Mouse (Mus musculus): ENCODE data around the gene Mfsd6l. TPM values are rescaled to one million over a fixed set of nuclear protein-coding genes. Genes with fewer than 3 reads are reported as not detected.

Mfsd6l gene
- total and polyA plus RNA-seq, 3 experiments = 0.04 TPM; not detected in 2

DNA sequence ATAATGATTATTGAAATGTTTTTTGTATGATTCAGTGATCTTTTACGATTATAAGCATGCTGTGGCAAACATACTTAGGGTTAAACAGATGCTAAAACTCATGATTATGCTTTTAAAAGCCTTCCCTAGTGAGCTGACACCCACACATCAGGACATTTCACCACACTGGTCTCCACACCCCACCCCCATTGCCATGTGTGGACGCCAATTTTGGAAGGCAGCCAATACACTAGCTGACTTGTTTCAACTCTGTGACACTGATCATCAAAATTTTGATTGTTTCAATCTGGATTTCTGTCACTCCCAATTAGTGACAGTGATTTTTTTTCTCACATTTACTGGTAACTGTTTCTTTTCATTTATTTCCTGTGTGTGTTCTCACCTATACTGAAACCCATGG, 8.5 kb upstream of the Mfsd6l start:
- Histone ChIP-seq H3K4me1 (ENCODE audit: control insufficient read depth in 1 of 2, insufficient read depth in 2 of 2, low read length in 2 of 2) (no peaks in the 10 kb centered on the region), H3K4me3 (ENCODE audit: control insufficient read depth in 1 of 2, insufficient read depth in 1 of 2, low read depth in 2 of 2, low read length in 2 of 2) (no peak overlapping the region), H3K27me3 (ENCODE audit: control insufficient read depth in 1 of 2, insufficient read depth in 2 of 2, low read length in 2 of 2) (peaks cover 0 to 2% of the 10 kb centered on the region in 2 experiments; a peak in 1 of 4 replicates), H3K9me3 (replicated peaks; ENCODE audit: insufficient read depth, low read length) (no peaks in the 10 kb centered on the region), H3K27ac (ENCODE audit: control insufficient read depth, low read depth, low read length) (no peak overlapping the region), H3K79me2 (ENCODE audit: control insufficient read depth, insufficient read depth, low read length, poor library complexity) (no peaks in the 10 kb centered on the region), H3K36me3 (ENCODE audit: control insufficient read depth in 1 of 2, insufficient read depth in 2 of 2, low read length in 2 of 2) (no peaks in the 10 kb centered on the region), H3K9ac (ENCODE audit: control insufficient read depth, low read depth, low read length, poor library complexity, severe bottlenecking) (no peak overlapping the region)
- TF ChIP-seq ZKSCAN1 (IDR thresholded peaks at IDR 0.05; ENCODE audit: low read depth, low read length) (no peak), NELFE (IDR thresholded peaks at IDR 0.05; ENCODE audit: low read depth, low read length) (no peak), KAT2A (conservative IDR thresholded peaks at IDR 0.05; ENCODE audit: low read depth, low read length) (no peak), GATA1 (IDR thresholded peaks at IDR 0.05; ENCODE audit: low read depth, low read length) (no peak), TCF12 (IDR thresholded peaks at IDR 0.05; ENCODE audit: low read depth, low read length) (no peak), MEF2A (IDR thresholded peaks at IDR 0.05; ENCODE audit: extremely low read depth, insufficient replicate concordance, low read depth, low read length, poor library complexity, severe bottlenecking) (no peak), MAFK (IDR thresholded peaks at IDR 0.05; ENCODE audit: borderline replicate concordance, low read depth, low read length) (no peak), MYC (IDR thresholded peaks at IDR 0.05; ENCODE audit: low read depth, low read length) (no peak), UBTF (IDR thresholded peaks at IDR 0.05; ENCODE audit: borderline replicate concordance, insufficient read depth, low read depth, low read length) (no peak), GABPA (IDR thresholded peaks at IDR 0.05; ENCODE audit: low read depth, low read length) (no peak), MYB (IDR thresholded peaks at IDR 0.05; ENCODE audit: low read depth, low read length) (no peak), POLR2A (IDR thresholded peaks at IDR 0.05; ENCODE audit: control insufficient read depth in 1 of 2, insufficient read depth in 1 of 2, low read depth in 1 of 2, low read length in 2 of 2, poor library complexity in 1 of 2) (no peak)
- no peak for DNase-seq (ENCODE audit: low read depth, low spot score)

DNA sequence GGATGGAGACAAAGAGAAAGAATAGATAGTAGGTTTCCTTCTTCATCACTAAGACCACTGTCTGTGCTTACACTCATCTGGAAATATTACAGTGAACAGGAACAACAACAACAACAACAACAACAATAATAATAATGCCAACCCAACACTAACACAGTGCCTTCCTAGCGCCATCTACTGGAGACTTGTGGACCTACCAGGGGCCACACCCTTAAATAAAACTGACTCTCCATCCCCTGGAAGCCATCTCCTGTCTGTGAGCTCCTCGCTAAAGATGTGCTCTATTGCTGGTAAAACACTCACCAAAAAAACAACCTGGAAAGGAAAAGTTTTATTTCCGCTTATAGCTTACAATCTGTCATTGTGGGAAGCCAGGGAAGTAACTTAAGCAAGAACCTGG, 6.4 kb upstream of the Mfsd6l start:
- Histone ChIP-seq H3K9ac (ENCODE audit: control insufficient read depth, low read depth, low read length, poor library complexity, severe bottlenecking) (no peak overlapping the region), H3K27ac (ENCODE audit: control insufficient read depth, low read depth, low read length) (no peak overlapping the region), H3K36me3 (ENCODE audit: control insufficient read depth in 1 of 2, insufficient read depth in 2 of 2, low read length in 2 of 2) (no peaks in the 10 kb centered on the region), H3K79me2 (ENCODE audit: control insufficient read depth, insufficient read depth, low read length, poor library complexity) (no peaks in the 10 kb centered on the region), H3K27me3 (ENCODE audit: control insufficient read depth in 1 of 2, insufficient read depth in 2 of 2, low read length in 2 of 2) (no peaks in the 10 kb centered on the region), H3K9me3 (replicated peaks; ENCODE audit: insufficient read depth, low read length) (no peaks in the 10 kb centered on the region), H3K4me3 (ENCODE audit: control insufficient read depth in 1 of 2, insufficient read depth in 1 of 2, low read depth in 2 of 2, low read length in 2 of 2) (no peak overlapping the region), H3K4me1 (ENCODE audit: control insufficient read depth in 1 of 2, insufficient read depth in 2 of 2, low read length in 2 of 2) (no peaks in the 10 kb centered on the region)
- TF ChIP-seq GATA1 (IDR thresholded peaks at IDR 0.05; ENCODE audit: low read depth, low read length) (no peak), UBTF (IDR thresholded peaks at IDR 0.05; ENCODE audit: borderline replicate concordance, insufficient read depth, low read depth, low read length) (no peak), CHD1 (IDR thresholded peaks at IDR 0.05; ENCODE audit: low read depth, low read length) (no peak), POLR2AphosphoS2 (IDR thresholded peaks at IDR 0.05; ENCODE audit: low read length) (no peak), USF1 (IDR thresholded peaks at IDR 0.05; ENCODE audit: low read depth, low read length) (no peak), NRF1 (IDR thresholded peaks at IDR 0.05; ENCODE audit: insufficient read depth, low read depth, low read length, poor library complexity, severe bottlenecking) (no peak), BHLHE40 (IDR thresholded peaks at IDR 0.05; ENCODE audit: borderline replicate concordance, low read depth, low read length) (peak; percentile 6; the same call in 1 of the 2 replicates), TCF12 (IDR thresholded peaks at IDR 0.05; ENCODE audit: low read depth, low read length) (no peak), POLR2AphosphoS5 (IDR thresholded peaks at IDR 0.05; ENCODE audit: borderline replicate concordance, low read depth, low read length) (no peak), ELF1 (IDR thresholded peaks at IDR 0.05; ENCODE audit: low read depth, low read length) (no peak), MAZ (IDR thresholded peaks at IDR 0.05; ENCODE audit: low read depth, low read length) (no peak), TAL1 (IDR thresholded peaks at IDR 0.05; ENCODE audit: low read length) (no peak), RAD21 (IDR thresholded peaks at IDR 0.05; ENCODE audit: low read depth, low read length) (peak; percentile 87), SMC3 (IDR thresholded peaks at IDR 0.05; ENCODE audit: low read depth, low read length) (peak; percentile 96), POLR2A (IDR thresholded peaks at IDR 0.05; ENCODE audit: control insufficient read depth in 1 of 2, insufficient read depth in 1 of 2, low read depth in 1 of 2, low read length in 2 of 2, poor library complexity in 1 of 2) (no peak), KAT2A (conservative IDR thresholded peaks at IDR 0.05; ENCODE audit: low read depth, low read length) (no peak), MYC (IDR thresholded peaks at IDR 0.05; ENCODE audit: low read depth, low read length) (0 out of 2 replicates have a peak, but pooled peaks have one; percentile 27), HCFC1 (IDR thresholded peaks at IDR 0.05; ENCODE audit: low read depth, low read length) (no peak), CTCF (IDR thresholded peaks at IDR 0.05 in 2 of 3, conservative IDR thresholded peaks at IDR 0.05 in 1 of 3; ENCODE audit: control insufficient read depth in 1 of 3, insufficient read depth in 1 of 3, low read depth in 2 of 3, low read length in 3 of 3, poor library complexity in 1 of 3, severe bottlenecking in 1 of 3) (peak; percentile 91 to 96 (median 95)), TBP (IDR thresholded peaks at IDR 0.05; ENCODE audit: low read depth, low read length) (no peak), MAFK (IDR thresholded peaks at IDR 0.05; ENCODE audit: borderline replicate concordance, low read depth, low read length) (no peak), GABPA (IDR thresholded peaks at IDR 0.05; ENCODE audit: low read depth, low read length) (no peak), ZC3H11A (IDR thresholded peaks at IDR 0.05; ENCODE audit: low read depth, low read length) (peak; percentile 78), RCOR1 (IDR thresholded peaks at IDR 0.05; ENCODE audit: low read depth, low read length) (no peak)
- DNase-seq (ENCODE audit: low read depth, low spot score) = peak; percentile 65

All from MEL (cell line).